Mouse (Mus musculus) inflammation-experienced regulatory T-cells, adult 16 weeks (primary cell): ENCODE data around the gene Zfp57. TPM values are rescaled to one million over a fixed set of nuclear protein-coding genes. Genes with fewer than 3 reads are reported as not detected.

Source experiments
- polyA plus RNA-seq: library from polyadenylated mRNA; unstranded; fragments of 100-300 nt; shearing (Covaris generic); gene quantifications from one replicate; pipeline ENCODE4 v1.2.1, GENCODE M21; 2017

Zfp57 gene
- not detected for polyA plus RNA-seq

GRCm38 (mm10) chr17:37000863-37001262 is at the start of gene Zfp57:
Zfp57 (plus strand) TSS chr17:37001163.

GRCm38 (mm10) chr17:36957999-36958743 is 42.8 kb upstream of the Zfp57 start, which contains the start of the genes Znrd1 and Znrd1as:
Znrd1 (minus strand) TSS chr17:36958559.
Znrd1as (plus strand) TSS chr17:36958592.

GRCm38 (mm10) chr17:36981221-36981813 is 19.6 kb upstream of the Zfp57 start, which contains the start of gene 2410137M14Rik:
2410137M14Rik (minus strand) TSS chr17:36981237.

DNA sequence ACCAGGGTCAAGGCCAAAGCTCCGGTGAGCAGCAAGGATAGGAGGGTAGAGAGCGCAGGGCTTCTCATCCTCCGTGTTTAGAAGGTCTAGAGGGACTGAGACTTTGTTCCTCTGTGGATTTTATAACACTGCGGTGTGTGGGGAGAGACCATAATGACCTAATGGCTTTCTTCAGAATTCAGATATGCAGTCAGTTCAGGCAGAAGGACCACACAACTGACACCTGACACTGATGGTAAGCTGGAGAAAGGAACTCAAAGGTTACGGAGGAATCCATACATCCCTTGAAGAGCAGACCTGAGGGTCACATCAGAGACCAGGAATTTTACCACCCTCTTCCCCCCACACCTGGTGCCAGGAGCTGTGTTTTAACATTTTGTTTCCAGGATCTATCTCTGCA is 11.5 kb upstream of the Zfp57 start, which contains the start of gene H2-M5:
H2-M5 (minus strand) TSS at position 101 of the 400 bp plus-strand sequence.

DNA sequence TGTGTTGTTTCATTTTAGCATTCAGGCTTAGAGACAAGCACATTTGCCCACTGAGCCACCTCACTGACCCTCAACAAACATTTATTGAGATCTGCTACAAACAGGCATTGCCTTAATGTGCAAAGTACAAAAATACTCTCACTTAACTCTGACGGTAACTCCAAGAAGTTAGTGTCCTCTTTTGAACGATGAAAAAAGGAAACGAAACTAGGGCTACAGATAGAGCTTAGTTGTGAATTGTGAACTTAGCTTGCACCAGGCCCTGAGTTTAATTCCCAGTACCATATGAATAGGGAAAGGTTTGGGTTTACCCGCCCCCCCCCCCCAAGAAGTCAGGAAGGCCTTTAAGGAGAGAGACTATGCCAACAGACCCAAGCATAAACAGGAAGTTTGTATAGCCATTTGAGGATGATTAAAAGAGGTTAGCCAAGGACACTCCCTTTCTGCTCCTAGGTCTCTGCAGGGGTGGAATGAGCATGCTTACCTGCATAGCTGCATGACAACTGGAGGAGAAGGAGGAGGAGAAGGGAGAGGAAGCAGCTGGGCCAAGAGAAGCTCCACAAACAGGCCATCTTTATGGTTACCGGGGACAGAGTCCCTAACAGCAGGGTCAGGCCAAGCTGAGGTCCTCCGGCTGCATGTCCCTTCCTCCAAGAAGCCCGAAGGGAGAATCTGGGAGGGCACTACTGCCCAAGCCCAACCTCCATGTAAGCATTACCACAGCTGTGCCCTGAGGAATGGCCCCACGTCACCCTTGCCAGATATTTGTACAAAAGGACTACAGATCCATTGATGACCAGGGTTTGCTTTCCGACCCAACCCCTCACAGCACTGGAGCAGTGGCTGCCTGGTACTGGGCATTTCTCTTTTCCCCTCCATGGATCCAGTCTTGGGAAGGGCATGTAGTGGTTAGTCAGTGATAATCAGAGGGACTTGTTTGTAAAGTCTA is 21.9 kb downstream of the Zfp57 start, which contains the start of gene Mog:
Mog (minus strand) TSS at position 771 of the 949 bp plus-strand sequence.

GRCm38 (mm10) chr17:37045611-37046311 is 44.8 kb downstream of the Zfp57 start, which contains the start of gene Gabbr1:
Gabbr1 (plus strand) TSS chr17:37045966.

Other genes starting within 250 kb of the Zfp57 start
- gene H2-M10.5, start 228.3 kb upstream of the Zfp57 start, polyA plus RNA-seq, result not detected
- gene H2-M10.6, start 189.0 kb upstream of the Zfp57 start, polyA plus RNA-seq, result not detected
- gene Trim26, start 164.0 kb upstream of the Zfp57 start, polyA plus RNA-seq, result 160 TPM
- 0.33 TPM for gene Trim15, start 134.0 kb upstream of the Zfp57 start, polyA plus RNA-seq
- gene Trim10, start 131.6 kb upstream of the Zfp57 start, polyA plus RNA-seq, result 0.55 TPM
- gene Trim40, start 111.0 kb upstream of the Zfp57 start, polyA plus RNA-seq, result not detected
- gene Trim31, start 103.0 kb upstream of the Zfp57 start, polyA plus RNA-seq, result not detected
- 0.49 TPM for gene Rnf39, start 58.2 kb upstream of the Zfp57 start, polyA plus RNA-seq
- gene Ppp1r11, start 49.4 kb upstream of the Zfp57 start, polyA plus RNA-seq, result 173 TPM
- 93.5 TPM for gene Znrd1, start 42.6 kb upstream of the Zfp57 start, polyA plus RNA-seq
- gene Znrd1as, start 42.6 kb upstream of the Zfp57 start, polyA plus RNA-seq, result 5.4 TPM
- not detected for gene 2410137M14Rik, start 19.9 kb upstream of the Zfp57 start, polyA plus RNA-seq
- gene H2-M5, start 11.6 kb upstream of the Zfp57 start, polyA plus RNA-seq, result 0.54 TPM
- gene Mog, start 22.2 kb downstream of the Zfp57 start, polyA plus RNA-seq, result not detected
- 10.6 TPM for gene Gabbr1, start 44.8 kb downstream of the Zfp57 start, polyA plus RNA-seq
- not detected for gene Olfr90, start 87.3 kb downstream of the Zfp57 start, polyA plus RNA-seq
- gene Olfr91, start 97.1 kb downstream of the Zfp57 start, polyA plus RNA-seq, result not detected
- gene Olfr92, start 118.9 kb downstream of the Zfp57 start, polyA plus RNA-seq, result not detected
- gene Olfr93, start 160.3 kb downstream of the Zfp57 start, polyA plus RNA-seq, result not detected
- gene Ubd, start 192.7 kb downstream of the Zfp57 start, polyA plus RNA-seq, result 0.95 TPM
- gene Olfr94, start 199.8 kb downstream of the Zfp57 start, polyA plus RNA-seq, result not detected
- gene Olfr95, start 212.0 kb downstream of the Zfp57 start, polyA plus RNA-seq, result not detected
- not detected for gene Olfr96, start 219.0 kb downstream of the Zfp57 start, polyA plus RNA-seq
- not detected for gene Olfr97, start 236.2 kb downstream of the Zfp57 start, polyA plus RNA-seq